Mouse (Mus musculus) cerebellum, adult 2 months (tissue): Measurements from ENCODE around the gene Ago4.

Source experiments
- CTCF ChIP-seq: fragments of 200-500 bp; IDR thresholded peaks from 2 replicates; pipeline ENCODE4 v1.5.1; 2011; ENCODE audit warnings: low read depth, mild to moderate bottlenecking, control low read depth, low read length, moderate library complexity, borderline replicate concordance; ENCODE audit not compliant: insufficient read depth
- POLR2A ChIP-seq: fragments of 200-500 bp; IDR thresholded peaks from 2 replicates; pipeline ENCODE4 v1.6.1; 2011; ENCODE audit warnings: low read length, control low read depth, borderline replicate concordance; ENCODE audit not compliant: insufficient read depth

DNA sequence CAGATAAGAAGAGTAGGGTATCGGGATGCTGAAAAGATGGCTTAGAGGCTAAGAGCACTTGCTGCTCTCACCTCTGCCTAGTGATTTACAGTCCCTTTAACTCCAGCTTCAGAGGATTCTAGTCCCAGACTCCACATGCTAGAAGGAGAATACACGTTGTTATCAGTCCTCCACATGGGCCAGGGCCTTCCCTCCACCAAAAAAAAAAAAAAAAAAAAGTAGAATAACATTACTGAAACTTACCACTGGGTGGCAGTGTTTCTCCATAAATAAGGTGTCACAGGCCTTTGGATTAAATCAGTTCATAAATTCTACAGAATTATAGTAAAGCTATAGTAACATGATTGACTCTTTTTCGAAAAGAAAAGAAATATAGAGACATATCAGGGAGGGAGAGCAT, 21.2 kb upstream of the Ago4 start:
- TF ChIP-seq CTCF, result no peak
- no peak for TF ChIP-seq POLR2A
